Mouse (Mus musculus) cerebellum, adult 9-11 months (tissue): Measurements from ENCODE around the gene Cd82.
A peak's percentile ranks its signal among the peaks of the same experiment; 100 is the strongest.

Experiments
- DNase-seq: peaks from one replicate; pipeline ENCODE4 v3.0.0; 2022

Gene Cd82

DNA sequence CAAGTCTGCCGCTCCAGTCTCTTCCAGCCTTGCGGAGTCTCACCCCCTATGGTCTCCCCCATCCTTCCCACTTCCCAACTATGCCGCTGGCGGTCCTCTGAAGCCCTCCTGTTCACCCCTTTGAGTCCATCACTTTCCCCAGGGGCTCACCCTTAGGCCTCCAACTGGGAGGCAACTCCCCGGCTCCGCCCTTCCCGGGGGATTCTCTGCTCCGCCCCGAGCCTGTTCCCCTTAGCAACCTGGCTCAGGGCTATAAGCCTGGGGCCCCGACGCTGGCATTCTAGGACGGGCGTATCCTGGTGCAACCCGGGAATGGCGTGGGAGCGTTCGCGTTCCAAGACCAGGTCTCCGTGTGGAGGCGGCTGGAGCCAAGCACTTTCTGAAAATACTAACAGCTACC, at the start of gene Cd82:
TSS of gene Cd82 (minus strand) at position 381 of the 400 bp plus-strand sequence.
- DNase-seq: no peak

DNA sequence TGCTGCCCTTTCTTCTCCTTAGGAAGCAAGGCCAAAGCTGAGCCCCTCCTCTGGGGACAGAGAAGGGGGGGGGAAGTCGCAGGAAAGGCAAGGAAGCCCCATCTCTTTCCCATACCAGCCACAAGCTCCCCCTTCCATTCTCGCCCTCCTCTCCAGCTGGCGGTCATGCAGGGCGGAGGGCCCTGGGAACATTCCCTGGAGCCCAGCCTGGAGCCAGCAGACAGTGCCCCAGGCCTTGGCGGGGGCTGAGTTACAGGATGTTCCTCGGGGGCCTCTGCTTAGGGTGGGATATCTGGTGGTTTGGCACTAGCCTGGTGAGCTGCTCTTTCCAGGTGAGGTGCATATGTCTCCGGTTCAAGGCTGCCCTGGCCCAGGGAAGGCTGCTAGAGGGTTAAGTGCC, 49.2 kb upstream of the Cd82 start:
- DNase-seq: no peak

DNA sequence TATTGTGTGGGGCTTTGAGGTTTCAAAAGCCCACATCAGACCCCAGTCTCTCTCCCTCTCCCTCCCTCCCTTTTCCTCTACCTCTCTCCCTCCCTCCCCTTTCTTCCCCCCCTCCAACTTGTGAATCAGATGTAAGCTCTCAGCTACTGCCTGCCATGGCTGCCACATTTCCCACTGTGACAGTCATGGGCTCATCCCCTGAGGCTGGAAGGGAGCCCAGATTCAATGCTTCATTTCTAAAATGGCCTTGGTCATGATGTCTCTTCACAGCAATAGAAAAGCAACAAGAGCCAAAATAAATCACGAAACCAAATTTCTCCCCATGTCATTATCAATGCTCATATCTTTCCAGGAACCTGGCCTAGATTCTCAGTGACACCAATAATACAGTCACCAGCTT, 47.9 kb upstream of the Cd82 start:
- DNase-seq: no peak

DNA sequence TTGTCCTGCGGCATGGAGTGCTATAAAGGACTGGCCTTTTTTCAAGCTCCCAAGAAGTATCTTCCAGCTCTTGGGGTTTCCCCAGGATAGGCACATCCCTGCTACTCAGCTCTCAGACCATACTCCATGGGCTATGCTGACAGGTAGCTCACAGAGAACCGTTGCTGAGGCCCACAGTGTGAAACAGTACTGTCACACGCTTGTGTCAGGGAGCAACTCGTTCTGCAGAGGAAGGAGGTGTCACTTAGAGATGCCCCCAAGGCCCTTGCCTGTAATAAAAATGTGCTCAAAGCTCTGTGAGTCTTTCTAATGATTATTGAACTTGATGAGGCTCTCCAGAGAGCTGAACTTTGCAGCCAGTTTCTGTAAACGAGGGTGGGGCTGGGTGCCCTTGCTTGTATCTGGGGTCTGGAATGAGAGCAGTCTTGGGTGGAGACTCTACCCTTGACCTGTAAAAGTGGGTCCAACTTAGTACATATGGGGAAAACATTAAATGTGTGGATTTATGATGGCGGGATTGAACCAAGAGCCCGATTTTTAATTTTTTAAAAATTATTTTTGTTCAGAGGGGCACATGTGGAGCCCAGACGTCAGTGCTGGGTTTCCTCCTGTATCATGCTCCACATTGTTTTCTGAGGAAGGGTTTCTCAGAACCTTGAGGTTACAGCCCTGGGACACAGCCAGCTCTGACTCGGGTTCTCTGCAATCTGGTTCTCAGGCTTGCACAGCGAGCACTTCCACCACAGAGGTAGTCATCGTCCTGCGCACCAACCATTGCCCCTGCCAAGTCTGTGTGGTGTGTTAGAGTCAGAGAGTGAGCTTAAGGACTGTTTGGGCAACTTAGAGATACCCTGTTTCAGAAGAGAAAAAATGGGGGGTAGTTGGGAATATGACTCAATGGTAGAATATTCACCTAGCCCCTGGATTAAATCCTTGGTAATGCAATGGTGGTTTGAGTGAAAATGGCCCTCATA, 47.1 kb upstream of the Cd82 start:
- DNase-seq: no peak

DNA sequence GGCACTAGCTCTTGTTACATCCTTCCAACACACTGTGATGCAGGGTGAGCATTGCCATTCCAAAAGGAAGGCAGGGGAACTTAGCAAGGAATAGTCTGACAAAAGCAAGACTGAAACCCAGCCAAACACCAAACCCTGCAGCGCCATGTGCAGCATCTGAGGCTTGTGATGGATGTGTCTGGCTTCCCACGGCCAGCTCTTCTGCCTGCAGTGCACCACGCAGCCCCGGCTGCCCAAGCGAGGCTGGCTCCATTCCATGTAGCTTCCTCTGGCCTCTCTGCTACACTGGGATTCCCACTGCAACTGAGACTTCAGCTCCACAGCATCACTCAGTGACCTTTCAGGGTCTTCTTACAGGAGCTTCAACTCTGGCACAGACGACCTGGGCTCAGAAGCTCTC, 42.2 kb upstream of the Cd82 start:
- DNase-seq: no peak

DNA sequence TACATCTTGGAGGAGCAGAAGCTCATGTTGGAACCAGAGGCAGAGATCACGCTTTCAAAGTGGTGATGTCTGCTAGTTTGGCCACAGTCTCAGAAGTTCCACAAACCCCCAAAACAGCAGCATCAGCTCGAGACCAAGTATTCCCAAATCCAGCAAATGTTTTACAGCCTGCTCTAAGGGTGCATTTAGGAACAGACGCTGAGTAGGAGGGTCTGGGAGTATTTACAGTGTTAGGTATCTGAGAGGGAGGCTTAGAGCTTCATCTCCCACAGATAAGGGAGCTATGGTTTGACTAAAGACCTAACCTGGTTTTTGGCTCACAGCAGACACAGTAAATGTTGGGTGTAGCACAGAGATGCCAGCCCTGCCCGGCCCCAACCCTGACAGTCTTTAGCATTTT, 40.4 kb upstream of the Cd82 start:
- no peak for DNase-seq

DNA sequence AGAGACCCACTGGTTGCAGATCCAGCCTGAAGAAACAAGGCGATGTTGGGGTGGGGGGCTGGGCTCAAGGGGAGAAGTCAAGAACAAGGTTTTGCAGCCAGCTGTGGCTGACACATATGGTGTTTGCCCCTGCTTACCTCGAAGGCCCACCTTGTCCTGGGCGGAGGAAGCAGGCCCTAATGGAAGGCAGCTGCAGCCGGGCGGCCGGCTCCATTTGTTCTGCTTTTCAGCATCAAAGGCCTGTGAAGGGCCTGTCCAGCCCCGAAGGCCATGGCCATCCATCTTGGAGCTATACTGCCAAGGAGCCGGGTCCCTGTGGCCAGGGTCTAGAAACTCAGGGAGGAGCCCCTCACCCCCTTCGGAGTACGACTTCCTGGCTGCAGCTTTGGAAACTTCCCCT, 38.4 kb upstream of the Cd82 start:
- DNase-seq: no peak

DNA sequence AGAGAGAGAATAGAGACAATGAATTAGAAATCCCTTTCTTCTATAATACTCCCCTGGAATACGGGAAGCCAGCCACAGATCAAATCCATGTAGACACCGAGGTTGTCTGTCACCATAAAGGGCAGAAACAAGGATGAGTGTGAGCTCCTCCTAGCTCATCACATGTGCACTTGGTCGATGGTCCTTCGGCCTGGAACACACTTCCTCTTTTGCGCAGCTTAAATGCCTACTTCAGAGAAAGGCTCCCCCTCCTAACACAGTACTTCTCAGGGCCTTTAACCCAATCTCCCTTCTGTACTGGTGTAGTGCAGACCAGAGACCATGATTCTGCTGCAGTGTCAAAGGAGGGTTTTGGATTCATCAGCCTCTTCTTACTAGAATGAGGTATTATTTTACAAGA, 34.3 kb upstream of the Cd82 start:
- no peak for DNase-seq

DNA sequence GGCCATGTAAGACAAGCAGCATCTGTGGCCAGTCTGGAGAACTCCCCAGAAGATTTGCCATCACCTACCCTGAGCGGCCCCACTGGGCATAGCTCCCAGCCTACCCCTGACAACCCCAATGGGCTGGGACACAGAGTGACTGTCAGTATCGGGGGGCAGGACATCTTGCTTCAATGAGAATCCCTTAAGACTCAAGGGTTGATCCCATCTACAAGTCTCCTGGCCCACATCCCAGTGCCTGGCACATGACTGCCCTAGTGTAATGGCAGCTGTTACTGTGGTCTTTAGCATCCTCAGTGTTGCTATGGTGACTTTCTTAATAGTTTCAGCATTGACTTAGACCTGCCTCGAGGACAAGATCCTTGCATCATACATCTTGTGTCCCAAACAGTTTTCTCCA, 32.2 kb upstream of the Cd82 start:
- no peak for DNase-seq

DNA sequence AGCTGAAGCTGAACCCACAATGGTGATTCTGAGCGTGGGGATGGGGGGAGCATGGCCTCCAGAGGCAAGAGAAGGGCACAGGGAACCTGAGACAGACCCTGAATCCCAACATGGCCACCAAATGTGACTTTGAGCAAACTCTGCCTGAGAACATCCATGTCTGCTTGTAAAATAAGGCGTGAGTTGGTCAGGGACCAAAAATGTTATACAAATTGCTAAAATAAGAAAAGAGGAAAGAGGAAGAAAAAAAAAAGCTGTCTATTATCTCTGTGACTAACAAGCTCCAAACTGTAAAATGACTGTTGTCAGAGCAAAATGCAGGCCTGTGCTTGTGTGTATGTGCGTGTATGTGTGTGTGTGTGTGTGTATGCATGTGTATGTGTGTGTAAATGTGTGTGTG, 30.6 kb upstream of the Cd82 start:
- DNase-seq: no peak

DNA sequence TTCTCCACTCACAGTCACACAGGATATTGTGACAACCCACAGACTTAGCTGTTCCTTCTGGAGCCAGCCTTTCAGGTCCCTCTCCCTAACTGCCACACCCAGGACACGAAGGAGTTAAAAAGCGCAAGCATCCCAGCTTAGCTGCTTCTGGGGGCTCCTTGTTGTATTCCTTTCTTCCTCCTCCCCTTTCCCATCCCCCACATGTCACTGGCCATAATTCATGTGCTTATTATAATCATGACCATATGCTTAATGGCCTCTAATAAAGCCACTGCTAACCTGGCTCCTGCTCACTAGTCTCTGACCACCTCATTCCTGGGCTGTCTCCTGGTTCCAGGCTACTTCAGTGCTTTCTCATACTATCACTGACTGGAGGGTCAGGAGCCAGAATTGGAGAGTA, 27.6 kb upstream of the Cd82 start:
- DNase-seq: no peak

DNA sequence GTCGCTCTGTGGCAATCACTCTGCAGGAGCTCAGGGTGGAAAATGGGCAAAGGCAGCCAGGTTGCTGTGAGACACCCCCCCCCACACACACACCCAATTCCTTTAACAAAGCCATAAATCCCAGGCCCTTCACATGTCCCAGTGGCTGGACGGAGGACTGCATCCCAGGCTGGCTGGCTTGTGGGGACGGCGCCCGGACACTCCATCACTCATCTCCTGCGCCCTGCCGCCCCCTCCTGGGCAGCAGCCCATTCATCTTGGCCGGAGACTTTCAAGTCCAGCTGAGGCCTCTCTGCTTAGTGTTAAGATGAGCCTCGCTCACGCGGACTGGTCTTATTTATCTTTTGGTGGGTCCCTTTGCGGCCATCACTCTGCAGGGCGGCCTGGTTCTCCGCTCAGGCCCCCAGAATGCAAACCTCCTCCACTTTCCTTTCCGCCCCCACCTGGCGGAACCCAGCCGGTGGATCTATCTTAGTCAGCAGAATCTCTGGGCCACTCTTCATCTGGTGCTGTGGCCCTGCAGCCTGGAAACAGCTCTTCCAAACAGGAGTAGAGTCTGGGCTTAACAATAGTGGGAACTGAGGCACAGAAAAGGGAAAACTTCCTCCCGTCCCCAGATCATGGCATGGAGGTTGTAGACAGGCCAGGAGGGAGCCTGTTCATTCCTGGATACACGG, 26.1 kb upstream of the Cd82 start:
- no peak for DNase-seq

DNA sequence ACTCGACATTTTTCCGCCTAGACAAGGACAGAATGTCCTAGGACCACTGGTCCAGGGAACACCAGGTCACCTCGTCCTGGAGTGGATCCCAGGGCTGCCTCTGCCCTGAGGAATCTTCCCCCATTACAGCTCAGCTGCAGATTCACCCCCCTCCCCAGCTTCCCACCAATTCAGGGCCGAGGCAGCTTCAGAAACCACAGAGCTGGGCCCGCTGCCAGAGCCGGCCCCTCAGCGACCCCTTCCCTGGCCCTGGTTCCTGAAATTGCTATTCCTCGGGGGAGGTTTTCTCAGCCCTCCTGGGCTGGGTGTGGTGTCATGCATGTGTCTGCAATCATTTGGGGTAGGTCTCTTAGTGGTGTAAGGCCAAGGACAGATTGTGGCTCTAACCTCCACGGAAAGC, 22.5 kb upstream of the Cd82 start:
- DNase-seq: no peak

DNA sequence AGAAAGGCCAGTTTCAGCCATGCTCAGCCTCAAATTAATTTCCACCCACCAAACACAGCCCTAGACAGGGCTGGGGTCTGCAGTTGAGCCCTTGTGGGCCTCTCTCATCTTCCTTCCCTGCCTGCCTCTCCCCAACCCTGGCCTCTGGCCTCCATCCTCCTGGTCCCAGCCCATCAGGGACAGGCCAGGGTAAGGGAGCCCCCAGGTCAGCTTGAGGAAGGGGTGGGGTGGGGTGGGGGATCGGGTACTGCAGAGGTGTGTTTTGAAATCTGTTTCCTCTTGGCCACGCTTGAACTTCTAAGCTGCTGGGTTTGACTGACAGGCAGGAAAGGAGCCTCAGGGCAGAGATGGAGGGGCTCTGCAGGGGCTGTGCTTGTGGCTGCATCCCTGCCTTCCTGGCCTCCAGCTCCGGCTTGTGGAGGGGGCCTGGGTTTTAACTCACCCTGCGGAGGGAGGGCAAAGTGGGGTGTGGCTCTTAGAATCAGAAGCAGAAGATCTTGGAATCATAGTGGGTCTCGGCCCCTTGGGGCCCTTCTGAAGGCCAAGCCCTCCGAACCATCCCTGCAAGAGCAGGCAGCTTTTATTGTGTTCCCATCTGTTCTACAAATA, 19.2 kb upstream of the Cd82 start:
- no peak for DNase-seq

DNA sequence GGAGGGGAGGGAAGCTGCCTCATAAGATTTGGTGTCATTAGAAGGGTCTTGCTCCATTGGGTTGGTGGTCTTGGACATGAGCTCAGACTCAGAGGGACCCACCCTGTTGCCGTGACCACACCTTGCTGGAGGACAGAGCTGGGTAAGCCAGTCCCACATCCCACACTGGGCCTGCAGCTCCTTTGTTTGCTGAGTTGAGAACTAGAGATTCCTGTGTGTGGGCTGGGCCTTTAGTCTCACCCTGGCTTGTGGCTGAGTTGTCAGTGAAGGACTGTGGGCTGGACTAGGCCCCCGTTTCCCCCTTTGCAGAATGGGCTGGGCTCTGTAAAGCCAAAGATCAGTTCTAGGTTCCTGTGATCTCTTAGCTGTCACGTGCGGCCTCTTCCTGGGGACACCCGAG, 15.8 kb upstream of the Cd82 start:
- no peak for DNase-seq

DNA sequence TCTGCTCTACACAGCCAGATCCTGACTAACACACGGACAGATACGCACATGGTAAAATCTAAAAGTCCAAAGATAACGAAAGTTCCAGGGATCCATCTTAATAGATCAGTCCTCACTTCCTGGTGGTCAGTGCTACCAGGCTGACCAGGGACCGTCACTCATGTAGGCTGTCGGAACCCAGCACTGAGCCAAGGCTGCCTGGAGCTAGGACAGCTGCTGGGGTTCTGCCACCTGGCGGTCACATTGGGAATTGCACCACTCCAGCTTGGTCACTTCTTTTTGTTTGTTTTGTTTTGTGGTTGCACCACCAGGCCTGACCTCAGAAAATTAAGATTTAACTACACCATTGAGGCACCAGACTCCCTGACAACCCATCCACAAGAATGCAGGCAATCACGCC, 14.6 kb upstream of the Cd82 start:
- peak; percentile 63 for DNase-seq

DNA sequence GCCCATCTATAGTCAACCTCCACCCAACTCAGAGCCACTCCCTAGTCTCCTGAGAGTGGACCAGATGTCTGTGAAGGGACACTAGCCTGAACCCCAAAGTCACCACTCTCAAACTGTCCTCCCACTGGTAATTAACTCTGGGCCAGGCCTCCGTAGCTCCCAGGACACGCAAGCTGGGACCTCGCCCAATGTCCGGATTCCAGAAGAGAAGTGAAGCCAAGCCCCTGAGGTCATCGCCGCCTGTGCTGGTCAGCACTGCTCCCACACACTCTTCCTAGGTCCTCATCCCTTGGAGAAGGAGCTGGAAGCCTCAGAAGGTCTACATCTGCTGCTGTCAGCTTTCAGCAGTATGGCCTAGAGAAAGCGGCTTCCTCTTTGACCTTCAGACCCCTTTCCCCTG, 13.5 kb upstream of the Cd82 start:
- peak; percentile 17 for DNase-seq

DNA sequence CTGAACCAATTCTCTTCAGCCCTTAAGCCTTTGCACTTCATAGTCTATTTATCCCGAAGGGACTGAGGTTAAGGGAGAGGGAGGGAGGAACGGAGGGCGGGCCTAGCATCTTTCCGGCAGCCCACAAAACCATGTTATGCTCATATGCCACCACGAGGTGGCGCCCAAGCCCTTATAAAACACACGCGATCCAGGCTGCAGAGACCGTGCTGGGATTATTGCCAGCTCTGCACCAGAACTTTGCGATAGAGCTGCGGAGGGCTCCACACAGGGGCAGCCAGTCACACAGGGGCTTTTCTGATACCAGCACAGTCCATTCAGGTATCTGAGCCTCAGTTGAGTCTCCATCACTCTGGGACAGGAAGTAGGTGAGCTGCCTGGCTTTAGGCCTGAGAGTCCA, 12.1 kb upstream of the Cd82 start:
- peak; percentile 89 for DNase-seq

DNA sequence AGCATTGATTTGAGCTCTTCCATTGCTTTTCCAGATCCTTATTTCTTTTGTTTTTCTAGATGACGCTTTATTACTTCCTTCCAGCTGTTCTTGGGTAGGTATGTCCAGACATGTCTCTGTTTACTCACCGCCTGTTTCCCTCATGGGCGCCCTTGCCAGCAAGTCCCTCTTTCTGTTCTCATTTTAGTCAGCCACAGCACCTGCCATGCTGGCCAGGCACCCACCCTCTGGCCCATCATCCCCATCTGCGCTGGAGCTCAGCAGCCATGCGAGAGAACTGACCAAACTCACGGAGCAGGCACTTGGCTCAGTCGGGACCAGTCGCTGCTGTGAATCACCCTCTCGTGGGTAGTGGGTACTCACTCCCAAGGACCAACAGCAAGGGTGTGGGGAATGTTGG, 11.0 kb upstream of the Cd82 start:
- DNase-seq: no peak

DNA sequence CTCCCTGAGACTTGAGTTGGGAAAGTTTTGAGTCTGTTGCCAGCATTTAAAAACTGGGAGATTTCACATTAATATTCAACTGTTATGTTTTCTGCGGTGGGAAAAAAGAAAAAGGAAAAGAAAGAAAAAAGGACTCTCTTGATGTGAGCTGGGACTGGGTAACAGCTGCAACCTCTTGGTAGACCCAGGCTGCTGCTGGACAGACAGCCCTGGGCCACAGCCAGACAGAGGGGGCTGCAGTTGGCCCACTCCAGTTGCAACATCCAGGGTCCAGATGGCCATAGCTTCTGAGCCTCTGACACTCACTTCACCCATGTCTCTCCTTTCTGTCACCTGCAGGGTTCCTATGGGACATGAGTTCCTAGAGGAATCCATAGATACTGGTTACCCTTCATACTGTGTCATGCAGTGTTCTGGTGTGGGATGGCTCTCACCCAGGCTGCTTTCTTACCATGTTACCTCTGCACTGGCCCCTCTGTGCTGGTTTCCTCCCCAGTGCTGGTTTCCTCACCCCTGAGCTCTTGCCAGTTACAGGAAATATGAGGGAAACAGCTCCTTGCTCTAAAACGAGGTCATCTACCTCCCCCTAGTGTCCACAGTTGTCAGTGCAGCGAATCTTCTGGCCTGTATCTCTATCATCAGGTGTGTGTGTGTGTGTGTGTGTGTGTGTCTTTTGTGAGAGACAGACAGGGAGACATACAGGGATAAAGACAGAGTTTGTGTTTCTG, 8.1 kb upstream of the Cd82 start:
- peak; percentile 78 for DNase-seq

DNA sequence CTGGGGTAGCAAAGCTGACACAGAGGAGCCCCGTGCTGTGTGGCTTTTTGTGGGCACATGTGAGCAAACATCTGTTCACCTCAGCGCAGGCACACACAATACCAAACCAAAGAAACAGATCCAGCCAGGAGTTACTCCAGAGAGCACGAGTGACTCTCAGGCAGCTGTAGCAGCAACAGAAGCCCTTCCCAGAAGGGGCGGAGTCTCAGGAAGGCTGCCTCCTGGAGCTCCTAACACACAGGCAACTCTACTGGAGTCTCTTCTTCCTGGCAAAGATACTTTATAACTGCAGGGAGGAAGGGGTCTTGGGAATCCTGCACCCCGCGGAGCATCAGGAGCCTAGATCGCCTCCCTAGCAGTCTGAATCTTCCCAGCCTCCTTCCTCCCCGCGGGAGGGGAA, 7.2 kb upstream of the Cd82 start:
- no peak for DNase-seq

DNA sequence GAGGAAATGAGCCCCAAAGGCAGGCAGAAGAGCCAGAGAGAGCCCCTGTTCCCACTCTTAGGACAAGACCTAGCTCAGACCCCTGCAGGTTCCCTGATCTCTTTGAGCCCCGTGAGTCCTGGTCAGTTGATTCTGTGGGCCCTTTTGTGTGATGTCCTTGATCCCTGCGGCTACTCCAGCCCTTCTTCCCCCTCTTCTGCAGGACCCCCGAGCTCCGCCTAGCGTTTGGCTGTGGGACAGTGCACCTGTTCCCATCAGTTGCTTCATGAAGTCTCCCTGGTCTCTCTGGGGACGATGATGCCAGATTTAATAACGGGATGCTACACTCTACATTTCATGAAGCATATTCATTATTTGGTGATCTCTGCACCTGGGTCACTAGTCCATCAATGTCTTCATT, 6.2 kb upstream of the Cd82 start:
- DNase-seq: no peak

DNA sequence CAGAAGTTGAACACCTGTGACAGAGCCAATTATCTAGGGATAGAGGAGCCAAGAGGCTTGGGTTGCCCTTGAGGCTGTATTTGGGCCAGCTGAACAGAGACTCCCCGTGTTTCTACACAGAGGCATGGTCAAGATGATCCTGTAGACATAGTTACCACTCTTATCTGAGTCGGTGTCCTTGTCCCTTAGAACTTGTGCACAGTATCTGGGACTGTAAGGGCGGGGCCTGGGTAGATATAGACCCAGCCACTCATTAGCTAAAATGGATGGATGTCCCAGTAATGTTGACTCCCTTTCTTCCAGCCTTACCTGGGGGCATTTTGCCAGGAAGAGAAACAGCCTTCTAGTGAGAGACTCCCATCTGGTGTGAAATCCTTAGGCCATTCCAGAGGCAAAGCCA, 3.4 kb upstream of the Cd82 start:
- DNase-seq: no peak
